Mouse (Mus musculus): Measurements from ENCODE around the gene Ift122.
"Not testable (repeated sequence)": the region's sequence is repeated elsewhere in the genome, so short reads cannot be mapped to it uniquely, and the experiment has no call there.

The Ift122 gene

GRCm38 (mm10) chr6:115846640-115847411, 6.4 kb upstream of the Ift122 start:
- DNase-seq (ENCODE audit: low read depth, low spot score): peak; percentile 87

GRCm38 (mm10) chr6:115848598-115849304, 4.5 kb upstream of the Ift122 start:
- DNase-seq (ENCODE audit: low read depth, low spot score): peak; percentile 82

- peak; percentile 86 for DNase-seq (ENCODE audit: low read depth, low spot score)
Observed at GRCm38 (mm10) chr6:115852446-115853090, 702 bp upstream of the Ift122 start.

GRCm38 (mm10) chr6:115853985-115854384, 715 bp downstream of the Ift122 start:
- no peak for DNase-seq (ENCODE audit: low read depth, low spot score)

- DNase-seq (ENCODE audit: low read depth, low spot score): peak; percentile 66
Observed at GRCm38 (mm10) chr6:115854432-115854831, 1.2 kb downstream of the Ift122 start.

- no peak for DNase-seq (ENCODE audit: low read depth, low spot score)
Observed at GRCm38 (mm10) chr6:115855733-115856360, 2.6 kb downstream of the Ift122 start.

- no peak for DNase-seq (ENCODE audit: low read depth, low spot score)
Observed at GRCm38 (mm10) chr6:115856361-115856745, 3.1 kb downstream of the Ift122 start.

- DNase-seq (ENCODE audit: low read depth, low spot score): no peak
Observed at GRCm38 (mm10) chr6:115859258-115859657, 6.0 kb downstream of the Ift122 start.

- DNase-seq (ENCODE audit: low read depth, low spot score): no peak
Observed at GRCm38 (mm10) chr6:115860027-115860556, 6.8 kb downstream of the Ift122 start.

- no peak for DNase-seq (ENCODE audit: low read depth, low spot score)
Observed at GRCm38 (mm10) chr6:115863340-115863841, 10.1 kb downstream of the Ift122 start.

GRCm38 (mm10) chr6:115865246-115865645, 12.0 kb downstream of the Ift122 start:
- DNase-seq (ENCODE audit: low read depth, low spot score): no peak

GRCm38 (mm10) chr6:115867157-115867556, 13.9 kb downstream of the Ift122 start:
- DNase-seq (ENCODE audit: low read depth, low spot score): not testable (repeated sequence)

GRCm38 (mm10) chr6:115871318-115871717, 18.0 kb downstream of the Ift122 start:
- DNase-seq (ENCODE audit: low read depth, low spot score): not testable (repeated sequence)

- DNase-seq (ENCODE audit: low read depth, low spot score): no peak
Observed at GRCm38 (mm10) chr6:115877239-115877638, 24.0 kb downstream of the Ift122 start.

GRCm38 (mm10) chr6:115878694-115879093, 25.4 kb downstream of the Ift122 start:
- no peak for DNase-seq (ENCODE audit: low read depth, low spot score)

GRCm38 (mm10) chr6:115879736-115880135, 26.5 kb downstream of the Ift122 start:
- no peak for DNase-seq (ENCODE audit: low read depth, low spot score)

GRCm38 (mm10) chr6:115880751-115881150, 27.5 kb downstream of the Ift122 start:
- no peak for DNase-seq (ENCODE audit: low read depth, low spot score)

- no peak for DNase-seq (ENCODE audit: low read depth, low spot score)
Observed at GRCm38 (mm10) chr6:115884018-115884417, 30.7 kb downstream of the Ift122 start.

- peak; percentile 69 for DNase-seq (ENCODE audit: low read depth, low spot score)
Observed at GRCm38 (mm10) chr6:115886894-115887293, 33.6 kb downstream of the Ift122 start.

GRCm38 (mm10) chr6:115888296-115888695, 35.0 kb downstream of the Ift122 start:
- DNase-seq (ENCODE audit: low read depth, low spot score): peak; percentile 43

GRCm38 (mm10) chr6:115890601-115891000, 37.3 kb downstream of the Ift122 start:
- DNase-seq (ENCODE audit: low read depth, low spot score): no peak
